Mouse (Mus musculus): Measurements from ENCODE around the gene Slc22a22.

DNA sequence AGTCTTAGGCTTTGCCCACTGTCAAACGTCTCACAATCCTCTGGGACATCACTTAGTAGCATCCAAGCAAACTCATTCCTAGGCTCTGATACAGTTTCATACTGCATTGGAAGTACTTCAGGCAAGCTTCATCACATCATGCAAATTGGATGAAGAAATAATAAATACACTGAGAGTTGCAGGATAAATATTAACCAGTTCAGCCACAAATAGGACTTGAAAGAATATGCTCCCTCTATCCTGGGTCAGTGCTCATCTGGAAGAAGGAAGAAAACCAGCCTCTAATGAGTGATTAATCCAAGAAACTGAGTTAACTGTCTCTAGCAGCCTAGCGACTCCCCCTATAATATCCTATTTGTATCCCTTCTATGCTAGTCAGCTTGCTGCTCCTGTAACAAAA is 146.1 kb downstream of the Slc22a22 start:
- TF ChIP-seq CTCF (IDR thresholded peaks at IDR 0.05; ENCODE audit: low read depth, low read length) (no peak), POLR2A (IDR thresholded peaks at IDR 0.05; ENCODE audit: insufficient read depth, low read length) (no peak), EP300 (IDR thresholded peaks at IDR 0.05; ENCODE audit: insufficient read depth, low read depth, low read length) (no peak)

All from ES-Bruce4 (cell line).